Mouse (Mus musculus) small intestine, adult 2 months (tissue): ENCODE results near the gene C1ql1.

Experiments
- CTCF ChIP-seq: fragments of 200-500 bp; IDR thresholded peaks from 2 replicates; pipeline ENCODE4 v1.5.1; 2012; ENCODE audit warnings: low read depth, mild to moderate bottlenecking, control low read depth, inconsistent platforms, low read length, moderate library complexity, mixed read lengths; ENCODE audit not compliant: insufficient replicate concordance, insufficient read length; ENCODE audit errors: extremely low read depth
- POLR2A ChIP-seq: fragments of 200-500 bp; IDR thresholded peaks from 2 replicates; pipeline ENCODE4 v1.6.1; 2012; ENCODE audit warnings: low read depth, mild to moderate bottlenecking, control low read depth, inconsistent platforms, low read length, moderate library complexity

DNA sequence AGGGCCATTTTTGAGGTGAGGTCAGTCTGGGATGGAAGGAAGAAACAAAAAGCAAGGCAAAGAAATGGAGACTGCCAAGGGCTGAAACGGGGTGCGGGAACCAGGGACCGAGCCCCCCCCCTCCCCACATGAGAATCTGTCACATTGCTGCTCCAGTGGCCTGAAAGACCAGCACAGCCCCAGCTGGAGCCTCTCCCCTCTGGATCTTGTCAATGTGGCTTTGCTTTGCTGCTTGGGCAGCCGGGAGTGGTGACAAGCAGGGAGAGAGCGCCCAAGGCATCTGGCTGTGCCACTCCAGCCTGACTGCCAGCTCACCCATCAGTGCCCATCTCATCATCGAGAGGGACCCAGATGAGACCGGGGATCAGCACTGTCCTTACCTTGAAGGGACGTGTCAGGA, 11.2 kb upstream of the C1ql1 start:
- TF ChIP-seq POLR2A = no peak
- no peak for TF ChIP-seq CTCF
